Mouse (Mus musculus) R1 (cell line): ENCODE data around the gene Arid1a.
"Not testable (repeated sequence)": the region's sequence is repeated elsewhere in the genome, so short reads cannot be mapped to it uniquely, and the experiment has no call there.

Source experiments
- DNase-seq: peaks from one replicate; pipeline ENCODE4 v3.0.0-alpha.2; 2018; ENCODE audit warnings: low read depth, low spot score

Arid1a gene

DNA sequence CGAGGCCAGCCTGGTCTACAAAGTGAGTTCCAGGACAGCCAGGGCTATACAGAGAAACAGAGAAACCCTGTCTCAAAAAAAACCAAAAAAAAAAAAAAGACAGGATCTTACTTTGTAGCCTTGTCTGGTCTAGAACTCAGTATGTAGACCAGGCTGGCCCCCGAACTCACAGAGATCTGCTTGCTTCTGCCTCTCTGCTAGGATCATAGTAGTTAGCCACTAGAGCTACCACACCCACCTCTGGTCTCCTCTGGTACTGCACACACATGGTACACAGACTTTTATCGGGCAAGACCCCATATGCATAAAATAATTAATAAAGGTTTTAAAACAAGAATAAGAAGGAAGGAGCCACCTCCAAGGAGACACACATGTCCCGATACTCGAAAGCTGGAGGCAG, 102.5 kb downstream of the Arid1a start:
- DNase-seq: peak; percentile 76

GRCm38 (mm10) chr4:133652746-133653145, 103.8 kb downstream of the Arid1a start:
- DNase-seq: no peak

- DNase-seq: no peak
Observed at GRCm38 (mm10) chr4:133651986-133652385, 104.6 kb downstream of the Arid1a start.

DNA sequence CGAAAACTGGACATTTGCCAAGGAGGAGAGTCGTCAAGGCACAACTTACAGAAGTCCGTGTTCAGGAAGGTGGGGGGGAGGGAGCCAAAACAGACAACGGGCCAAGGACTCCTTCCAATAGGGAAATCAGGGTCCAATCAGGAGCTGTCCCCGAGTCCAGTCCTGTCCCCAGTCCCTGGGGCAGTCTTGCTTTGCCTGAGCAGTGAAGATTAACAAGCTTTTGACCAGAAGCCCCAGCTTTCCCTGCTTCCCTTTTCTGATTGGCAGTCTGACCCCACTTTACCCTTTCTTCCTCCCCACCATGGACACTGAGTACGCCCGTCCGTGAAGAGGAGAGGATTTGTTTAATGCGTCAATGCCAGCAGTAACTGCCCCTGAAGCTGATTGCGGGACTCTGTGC, 105.1 kb downstream of the Arid1a start:
- no peak for DNase-seq

DNA sequence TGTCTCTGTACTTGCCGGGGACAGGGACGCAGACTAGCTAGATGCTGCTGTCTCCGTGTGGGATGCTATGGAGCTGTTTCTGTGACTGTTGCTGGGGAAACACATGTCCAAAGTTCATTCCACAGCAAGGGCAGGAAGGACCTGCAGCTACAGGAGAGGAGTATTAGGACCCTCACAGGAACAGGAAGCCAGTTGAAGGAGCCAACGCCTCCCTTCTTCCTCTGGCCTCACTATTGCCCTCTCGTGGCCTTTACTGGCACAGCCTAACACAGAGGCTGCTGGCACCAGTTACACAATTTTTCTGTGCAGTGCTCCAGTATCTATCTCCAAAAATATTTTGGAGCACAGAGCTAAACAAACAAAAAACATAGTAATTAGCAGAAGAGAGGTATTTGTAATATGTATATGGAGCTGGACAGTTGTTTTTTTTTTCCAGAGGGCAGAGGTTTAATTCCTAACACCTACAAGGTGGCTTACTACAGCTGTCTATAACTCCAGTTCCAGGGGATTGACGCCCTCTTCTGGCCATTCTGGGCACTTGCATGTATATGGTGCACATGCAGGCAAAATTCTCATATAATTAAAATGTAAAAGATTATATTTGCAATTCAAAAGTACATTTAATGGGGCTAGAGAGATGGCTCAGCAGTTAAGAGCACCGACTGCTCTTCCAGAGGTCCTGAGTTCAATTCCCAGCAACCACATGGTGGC, 106.4 kb downstream of the Arid1a start, which contains the start of gene Zdhhc18:
Gene Zdhhc18, minus strand, starts transcription at position 166 of the 711 bp plus-strand sequence.
- DNase-seq: peak; percentile 92

GRCm38 (mm10) chr4:133649464-133649863, 107.1 kb downstream of the Arid1a start:
- DNase-seq: not testable (repeated sequence)

GRCm38 (mm10) chr4:133645680-133646079, 110.9 kb downstream of the Arid1a start:
- peak; percentile 78 for DNase-seq

GRCm38 (mm10) chr4:133645195-133645594, 111.4 kb downstream of the Arid1a start:
- peak; percentile 69 for DNase-seq

DNA sequence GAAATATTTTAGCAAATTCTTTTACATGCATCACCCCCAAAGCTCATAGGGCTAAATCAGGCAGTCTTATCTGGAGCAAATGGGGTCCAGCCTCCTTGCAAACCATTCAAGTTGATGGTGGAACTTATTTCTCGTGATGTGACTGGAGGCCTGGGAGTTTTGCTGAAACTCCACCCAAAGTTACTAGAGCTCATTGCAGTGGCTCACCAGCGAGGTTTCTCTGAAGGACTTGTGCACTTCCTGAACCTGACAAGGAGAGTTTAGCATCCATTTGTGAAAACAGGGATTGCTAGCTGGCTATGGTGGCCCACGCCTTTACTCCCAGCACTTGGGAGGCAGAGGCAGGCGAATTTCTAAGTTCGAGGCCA, 122.5 kb downstream of the Arid1a start:
- DNase-seq: peak; percentile 65

- peak; percentile 92 for DNase-seq
Observed at GRCm38 (mm10) chr4:133633332-133634042, 123.1 kb downstream of the Arid1a start.

DNA sequence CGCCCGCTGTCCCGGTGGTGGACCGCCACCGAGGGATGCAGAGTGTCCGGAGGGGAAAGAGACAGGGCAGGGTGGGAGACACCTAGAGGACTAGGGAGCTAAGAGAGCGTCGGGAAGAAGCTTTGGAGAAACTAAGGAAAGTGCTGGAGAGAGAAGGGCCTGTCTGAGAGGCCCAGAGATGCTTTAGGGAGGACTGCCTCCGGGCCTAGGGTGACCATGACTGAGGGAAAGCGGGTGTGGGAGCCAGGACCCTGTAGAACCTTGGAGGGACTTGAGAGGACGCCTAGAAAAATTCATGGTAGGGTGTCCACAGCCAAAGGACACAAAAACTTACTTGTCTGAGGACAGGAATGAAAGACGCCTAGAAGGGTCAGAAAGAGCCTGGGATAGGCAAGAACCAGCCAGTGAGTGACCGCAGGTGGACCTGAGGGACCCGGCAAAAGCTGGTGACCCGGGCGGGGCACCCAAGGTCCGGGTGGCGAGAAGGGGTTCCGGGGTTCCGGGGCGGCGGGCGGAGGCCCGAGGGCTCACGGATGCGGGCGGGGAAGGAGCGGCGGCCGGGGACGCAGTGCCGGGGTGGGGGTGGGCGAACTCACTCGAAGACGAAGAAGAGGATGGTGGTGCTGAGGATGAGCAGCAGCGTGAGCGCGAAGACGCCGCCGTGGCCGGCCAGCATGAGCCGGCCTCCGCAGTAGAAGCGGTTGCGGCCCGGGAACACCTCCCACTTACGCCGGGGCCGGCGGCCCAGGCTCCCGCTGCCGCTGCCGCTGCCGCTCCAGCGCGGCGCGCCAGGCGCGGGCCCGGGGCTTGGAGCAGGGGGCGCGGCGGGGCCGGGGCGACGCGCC, 123.9 kb downstream of the Arid1a start:
- DNase-seq: no peak

GRCm38 (mm10) chr4:133631769-133632411, 124.7 kb downstream of the Arid1a start:
- peak; percentile 89 for DNase-seq

DNA sequence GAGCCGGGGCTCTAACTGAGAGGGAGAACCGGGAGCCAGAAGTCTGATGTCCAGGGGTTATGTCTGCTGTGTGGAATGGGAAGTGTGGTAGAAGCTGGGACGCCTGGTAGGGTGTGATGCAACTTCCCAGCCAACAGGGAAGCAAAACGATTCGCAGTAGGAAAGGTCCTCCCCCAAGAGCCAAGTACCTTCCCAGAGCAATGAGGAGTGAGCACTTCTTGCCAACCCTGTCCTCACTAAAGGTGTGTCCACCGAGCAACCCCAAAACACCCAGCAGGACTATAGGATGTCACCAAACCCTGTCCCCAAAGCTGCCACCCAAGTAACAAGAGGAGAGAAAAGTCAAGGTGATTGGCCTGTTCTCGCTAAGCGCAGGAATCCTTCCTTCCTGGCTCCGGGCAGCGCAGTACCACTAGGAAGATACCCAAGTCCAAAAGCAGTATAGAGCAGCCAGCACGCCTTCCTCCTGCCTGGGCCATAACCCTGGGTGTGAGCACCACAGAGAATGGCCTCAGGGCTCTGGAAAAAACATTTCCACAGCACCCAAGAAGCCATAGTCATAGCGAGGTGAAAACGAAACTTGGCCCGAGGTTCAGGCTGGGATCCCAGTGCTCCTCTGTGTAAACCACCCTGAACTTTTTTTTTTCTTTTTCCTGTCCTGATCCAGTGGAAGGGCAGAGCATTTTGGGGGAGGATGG, 125.3 kb downstream of the Arid1a start:
- no peak for DNase-seq

DNA sequence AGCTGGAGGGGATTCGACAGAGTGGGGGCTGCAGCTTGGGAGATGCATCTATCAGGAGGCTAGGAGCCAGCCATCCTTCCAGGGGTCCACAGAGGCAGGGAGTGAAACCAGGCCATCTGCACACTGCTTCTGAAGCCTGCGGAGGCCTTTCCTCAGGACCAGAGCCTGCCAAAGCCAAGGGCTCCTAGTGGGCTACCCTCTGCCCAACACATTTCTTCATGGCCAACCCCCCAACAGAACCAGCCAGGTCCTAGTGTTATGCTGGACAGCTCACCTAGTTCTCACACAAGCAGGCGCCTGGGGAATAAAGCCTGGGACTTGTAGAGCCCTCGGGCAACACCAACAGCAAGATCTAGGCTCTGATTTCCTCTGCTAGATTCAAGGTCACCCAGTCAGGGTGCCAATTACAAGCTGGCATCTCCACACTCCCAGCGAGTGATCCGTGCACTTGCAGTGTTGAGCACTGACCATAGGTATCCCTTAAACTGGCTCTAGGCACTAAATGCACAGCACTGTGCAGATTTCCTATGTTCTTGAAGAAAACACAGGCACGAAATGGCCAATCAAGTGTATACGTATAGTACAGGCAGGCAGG, 126.1 kb downstream of the Arid1a start:
- DNase-seq: no peak

- no peak for DNase-seq
Observed at GRCm38 (mm10) chr4:133629191-133629590, 127.4 kb downstream of the Arid1a start.
